Mouse (Mus musculus) cerebellum, adult 11 months (tissue): Measurements from ENCODE around the gene Tjap1.

Experiments used
- DNase-seq: peaks from one replicate; pipeline ENCODE4 v3.0.0; 2022

Tjap1 gene

DNA sequence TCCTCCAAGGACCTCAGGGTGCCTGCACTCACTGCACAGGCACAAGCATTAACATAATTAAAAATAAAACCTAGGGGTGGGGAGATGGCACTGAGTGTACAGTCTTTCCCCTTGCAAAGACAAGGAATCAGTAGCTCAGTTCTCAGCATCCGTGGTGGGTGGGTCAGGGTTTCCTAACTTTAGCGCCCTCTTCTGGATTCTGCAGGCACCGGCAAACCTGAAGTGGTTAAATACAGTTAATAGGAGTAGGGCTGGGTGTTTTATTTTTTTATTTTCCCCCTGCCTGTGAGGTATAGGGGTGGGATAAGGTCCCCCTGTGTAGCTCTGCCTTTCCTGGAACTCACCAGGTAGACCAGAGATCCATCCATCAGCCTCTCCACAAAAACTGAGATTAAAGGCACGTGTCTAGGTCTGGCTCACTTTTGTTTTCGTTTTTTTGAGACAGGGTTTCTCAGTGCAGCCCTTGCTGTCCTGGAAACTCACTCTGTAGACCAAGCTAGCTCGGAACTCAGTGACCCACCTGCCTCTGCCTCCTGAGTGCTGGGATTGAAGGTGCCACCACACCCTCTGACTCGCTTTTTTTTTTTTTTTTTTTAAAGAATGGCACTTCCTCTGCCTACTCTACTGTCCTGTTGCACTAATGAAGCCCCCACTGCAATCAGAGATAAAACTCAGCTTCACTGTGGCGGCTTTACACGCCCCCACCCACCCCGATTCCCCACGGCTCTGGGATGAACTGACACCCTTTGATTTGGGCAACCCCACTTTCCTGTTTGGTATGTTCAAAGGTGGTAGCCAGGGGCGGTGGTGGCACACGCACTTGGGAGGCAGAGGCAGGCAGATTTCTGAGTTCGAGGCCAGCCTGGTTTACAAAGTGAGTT, 30.0 kb downstream of the Tjap1 start:
- DNase-seq = no peak

- DNase-seq = no peak
These were observed 31.7 kb downstream of the Tjap1 start for GRCm38 (mm10) chr17:46251174-46251573.

GRCm38 (mm10) chr17:46248189-46248522, 34.7 kb downstream of the Tjap1 start:
- no peak for DNase-seq

DNA sequence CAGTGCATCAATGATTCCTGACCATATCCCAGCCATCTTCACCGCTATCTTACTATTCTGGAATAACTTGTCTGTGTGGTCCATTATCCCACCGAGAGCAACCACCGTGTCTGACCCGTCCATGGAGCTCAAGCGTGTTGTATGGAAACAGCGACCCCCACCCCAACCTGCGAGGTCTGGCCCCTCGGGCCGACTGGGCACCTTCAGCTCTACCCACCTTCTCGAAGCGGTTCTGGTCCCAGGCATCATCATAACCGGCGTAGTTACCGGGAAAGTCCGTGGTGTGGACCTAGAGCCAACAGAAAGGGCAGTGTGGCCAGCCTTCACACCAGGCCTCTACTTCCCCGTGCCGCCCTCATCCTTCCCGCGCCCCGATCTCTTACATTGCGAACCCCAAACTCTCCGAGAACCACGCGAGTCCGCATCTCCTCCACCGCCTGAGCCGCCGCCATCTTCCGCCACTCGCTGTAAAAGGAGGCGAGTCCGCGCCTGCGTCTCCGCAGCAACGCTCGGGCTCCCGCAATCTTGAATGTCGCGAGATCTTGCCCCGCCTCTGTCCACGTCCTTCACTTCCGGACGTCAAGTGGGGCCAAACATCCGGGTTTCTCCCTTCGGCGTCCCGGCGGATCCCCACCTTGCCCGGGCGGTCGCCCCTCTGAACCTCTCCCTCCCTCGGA, 35.2 kb downstream of the Tjap1 start, which contains the start of the genes Polr1c and Yipf3:
Gene Polr1c, minus strand, starts transcription at position 543 of the 677 bp plus-strand sequence.
Gene Yipf3, plus strand, starts transcription at position 569 of the 677 bp plus-strand sequence.
- DNase-seq = peak; percentile 93

GRCm38 (mm10) chr17:46244579-46244978, 38.2 kb downstream of the Tjap1 start:
- no peak for DNase-seq

DNA sequence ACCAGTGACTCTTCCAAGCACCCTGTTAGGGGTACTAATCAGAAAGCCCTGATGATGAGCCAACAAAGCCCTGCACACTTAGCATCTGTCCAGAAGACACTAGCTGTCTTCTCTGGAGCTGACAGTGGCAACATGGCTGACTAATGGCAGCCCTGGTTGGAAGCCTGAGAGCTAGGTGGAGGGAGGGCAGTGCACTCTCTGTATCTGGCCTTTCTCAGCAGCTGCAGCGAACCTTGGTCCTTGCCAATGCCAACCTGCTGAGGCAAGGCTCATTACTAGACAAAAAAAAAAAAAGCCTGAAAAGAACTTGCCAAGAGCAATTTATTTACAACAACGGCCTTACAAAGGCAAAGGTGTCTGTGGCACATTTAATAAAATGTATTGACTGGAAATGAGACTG, 39.2 kb downstream of the Tjap1 start:
- no peak for DNase-seq

GRCm38 (mm10) chr17:46242993-46243392, 39.8 kb downstream of the Tjap1 start:
- no peak for DNase-seq

GRCm38 (mm10) chr17:46242274-46242673, 40.6 kb downstream of the Tjap1 start:
- DNase-seq = no peak

DNA sequence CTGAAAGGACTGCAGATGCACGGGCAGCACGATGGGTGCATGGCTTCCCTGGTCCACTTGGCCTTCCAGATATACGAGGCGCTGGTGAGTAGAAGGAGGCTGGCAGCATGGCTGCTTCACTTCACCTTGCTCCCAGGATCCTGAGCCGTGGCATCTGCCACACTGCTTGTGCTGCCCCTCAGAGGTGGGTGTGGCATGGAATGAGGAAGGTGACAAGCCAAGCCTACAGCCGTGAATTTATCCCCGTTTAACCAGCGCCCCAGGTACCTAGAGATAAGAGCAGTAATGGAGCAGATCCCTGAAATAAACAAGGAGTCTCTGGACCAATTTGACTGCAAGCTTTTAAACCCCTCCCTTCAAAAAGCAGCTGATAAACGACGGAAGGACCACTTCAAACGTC, 41.4 kb downstream of the Tjap1 start:
- no peak for DNase-seq

DNA sequence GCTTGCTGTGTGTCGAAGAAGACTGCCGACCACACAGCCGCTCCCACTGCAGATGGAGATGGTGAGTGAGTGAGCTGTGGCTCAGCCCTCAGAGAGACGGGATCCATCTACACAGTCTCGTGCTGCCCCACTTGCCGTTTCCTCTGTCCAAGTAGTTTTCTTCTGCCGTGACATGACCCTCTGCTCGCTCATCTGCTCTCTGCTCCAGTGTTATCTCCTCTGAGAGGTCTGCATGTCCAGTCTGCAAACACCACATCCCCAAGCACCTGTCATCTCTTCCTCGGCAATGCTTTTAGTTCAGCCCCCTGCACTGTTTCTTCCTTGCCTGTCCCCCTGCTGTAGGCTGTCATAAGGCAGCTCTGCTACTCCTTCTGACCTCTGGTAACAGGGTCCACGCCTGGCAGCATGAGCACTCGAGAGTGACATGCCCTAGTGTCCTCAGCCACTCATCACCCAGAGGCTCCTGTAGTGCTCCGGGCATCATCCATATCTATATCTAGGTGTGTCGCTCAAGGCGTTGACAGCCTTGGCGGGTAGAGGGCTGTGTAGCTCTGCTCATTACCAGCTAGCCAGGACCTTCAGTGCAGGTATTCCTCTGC, 43.2 kb downstream of the Tjap1 start:
- DNase-seq = no peak

DNA sequence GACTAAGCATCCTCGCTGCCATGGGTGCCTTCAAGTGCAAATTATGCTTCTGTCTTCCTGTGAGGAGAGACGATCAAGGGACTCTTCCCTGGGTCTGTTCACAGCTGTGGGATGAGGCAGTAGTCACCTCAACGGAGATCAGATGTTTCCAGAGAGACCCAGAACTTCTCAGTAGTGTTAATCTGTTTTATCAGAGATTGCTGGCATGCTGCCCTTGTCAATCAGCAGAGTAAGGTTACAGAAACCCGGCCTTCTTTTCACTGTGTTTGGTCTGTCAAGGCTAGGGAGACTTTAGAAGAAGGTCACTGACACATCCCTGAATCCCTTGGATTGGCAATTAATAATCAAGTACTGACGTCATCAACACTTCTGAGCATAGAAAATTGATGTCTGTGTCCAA, 45.3 kb downstream of the Tjap1 start:
- no peak for DNase-seq

GRCm38 (mm10) chr17:46237079-46237478, 45.7 kb downstream of the Tjap1 start:
- DNase-seq = no peak

DNA sequence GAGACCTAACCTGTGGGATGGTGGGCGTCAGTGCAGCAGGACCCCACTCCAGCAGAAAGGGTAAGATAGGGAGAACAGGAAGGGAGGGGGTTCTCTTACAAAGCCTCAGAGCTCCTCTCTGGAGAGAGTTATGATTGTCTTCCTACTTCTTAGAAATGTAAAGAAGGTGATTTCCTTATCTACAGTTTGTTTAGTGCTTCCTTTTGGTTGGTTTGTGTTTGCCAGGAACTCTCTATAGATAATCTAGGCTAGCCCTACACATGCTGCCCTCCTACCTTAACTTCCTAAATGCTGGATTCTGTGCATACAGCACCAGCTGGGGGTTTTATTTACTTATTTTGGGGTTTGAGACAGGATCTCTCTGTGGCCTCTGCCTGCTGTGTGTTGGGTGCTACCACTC, 46.8 kb downstream of the Tjap1 start:
- DNase-seq = no peak

DNA sequence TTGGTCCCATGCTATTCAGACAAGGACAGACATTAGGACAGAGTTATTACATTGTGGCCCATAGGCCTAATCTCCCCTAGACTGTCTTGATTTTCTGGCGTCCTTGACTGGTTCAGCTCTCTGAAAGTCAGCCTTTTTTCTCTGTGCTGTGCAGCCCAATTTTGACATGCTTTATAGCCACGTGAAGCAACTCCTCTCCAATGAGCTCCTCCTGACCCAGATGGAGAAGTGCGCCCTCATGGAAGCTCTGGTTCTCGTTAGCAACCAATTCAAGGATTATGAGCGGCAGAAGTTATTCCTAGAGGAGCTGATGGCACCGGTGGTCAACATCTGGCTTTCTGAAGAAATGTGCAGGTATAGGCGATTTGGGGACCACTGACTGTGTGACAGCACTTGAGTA, 55.2 kb downstream of the Tjap1 start:
- no peak for DNase-seq

GRCm38 (mm10) chr17:46221601-46222000, 61.2 kb downstream of the Tjap1 start:
- DNase-seq = no peak

DNA sequence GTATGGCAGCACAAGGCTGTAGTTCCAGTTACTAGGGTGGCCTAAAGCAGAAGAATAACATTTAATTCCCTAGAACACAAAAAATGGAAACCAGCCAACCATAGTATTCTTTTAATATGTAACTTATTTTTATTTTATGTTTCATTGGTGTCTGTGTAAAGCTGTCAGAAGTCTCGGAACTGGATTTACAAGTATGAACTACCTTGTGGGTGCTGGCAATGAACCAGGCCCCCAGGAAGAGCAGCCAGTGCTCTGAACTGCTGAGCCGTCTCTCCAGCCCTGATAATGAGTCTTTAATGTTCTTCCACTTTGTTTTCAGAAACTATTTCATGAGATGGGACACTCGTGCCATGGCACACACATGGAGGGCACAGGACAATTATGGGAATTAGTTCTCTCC, 72.3 kb downstream of the Tjap1 start:
- DNase-seq = no peak
